Mouse (Mus musculus) heart, adult 9 months (tissue): Measurements from ENCODE around the gene Tgm3.
A peak's percentile ranks its signal among the peaks of the same experiment; 100 is the strongest.

Experiments
- DNase-seq, 2 experiments: peaks; one replicate each; pipeline ENCODE4 v3.0.0; 2022; ENCODE audit warnings: low spot score in 2 of 2

Gene Tgm3

DNA sequence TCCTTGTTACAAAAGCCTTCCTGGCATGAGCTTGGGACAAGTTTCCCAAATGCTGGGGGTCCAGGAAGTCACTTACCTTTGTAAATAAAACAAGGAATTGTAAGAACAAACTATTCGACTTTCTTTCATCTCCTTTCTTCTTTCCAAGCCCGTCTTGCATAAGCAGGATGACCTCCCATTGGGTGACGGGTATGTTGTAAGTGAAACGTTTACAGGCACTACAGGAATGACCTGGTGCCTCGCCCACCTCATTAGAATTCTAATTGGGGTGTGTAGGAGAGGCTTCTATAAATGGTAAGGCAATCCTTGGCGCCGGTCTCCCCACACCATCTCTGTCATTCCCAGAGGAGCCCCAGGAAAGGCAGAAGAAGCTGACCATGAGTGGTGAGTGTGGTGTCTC, at the start of gene Tgm3:
Gene Tgm3, plus strand, starts transcription at position 324 of the 400 bp plus-strand sequence.
- DNase-seq: no peak

DNA sequence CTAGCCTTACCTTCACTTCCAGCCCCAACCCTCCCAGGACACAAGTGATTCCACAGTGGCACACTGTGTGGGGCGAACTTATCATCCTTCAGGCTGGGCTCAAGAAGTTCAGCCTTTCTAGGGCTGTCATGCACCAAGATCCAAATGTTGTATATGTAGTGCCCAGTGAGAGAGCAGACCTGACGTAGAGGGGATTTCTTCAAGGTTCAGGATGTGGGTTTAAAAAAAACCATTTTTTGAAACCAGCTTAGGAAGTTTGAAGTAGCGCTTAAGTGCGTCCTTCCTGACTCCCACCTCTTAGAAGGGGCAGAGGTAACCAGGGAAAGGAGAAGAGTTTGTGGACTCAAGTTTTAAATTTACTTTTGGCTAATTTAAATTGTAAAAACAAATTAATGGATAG, 31.5 kb upstream of the Tgm3 start:
- DNase-seq: no peak

DNA sequence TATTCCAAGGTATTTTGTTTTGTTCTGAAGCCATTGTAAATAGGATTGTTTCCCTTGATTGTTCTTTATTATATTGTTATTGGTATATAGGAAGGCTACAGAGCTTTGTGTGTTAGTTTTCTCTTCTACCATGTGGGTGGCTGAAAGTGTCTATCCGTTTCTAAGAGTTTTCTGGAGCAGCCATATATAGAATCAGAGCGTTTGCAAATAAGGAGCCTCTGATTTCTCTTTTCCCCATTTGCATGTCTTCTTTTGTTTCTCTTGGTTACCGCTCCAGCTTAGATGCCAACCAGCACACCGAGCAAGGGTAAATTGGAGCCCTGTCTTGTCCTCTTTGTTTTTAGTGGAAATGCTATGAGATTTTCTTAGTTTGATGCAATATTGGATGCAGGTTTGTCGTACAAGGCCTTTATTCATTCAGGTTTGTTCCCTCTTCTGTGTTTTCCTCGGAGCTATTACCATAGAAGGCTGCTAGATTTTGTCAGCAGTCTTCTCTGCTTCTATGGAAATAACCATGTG, 24.6 kb upstream of the Tgm3 start:
- no peak for DNase-seq

DNA sequence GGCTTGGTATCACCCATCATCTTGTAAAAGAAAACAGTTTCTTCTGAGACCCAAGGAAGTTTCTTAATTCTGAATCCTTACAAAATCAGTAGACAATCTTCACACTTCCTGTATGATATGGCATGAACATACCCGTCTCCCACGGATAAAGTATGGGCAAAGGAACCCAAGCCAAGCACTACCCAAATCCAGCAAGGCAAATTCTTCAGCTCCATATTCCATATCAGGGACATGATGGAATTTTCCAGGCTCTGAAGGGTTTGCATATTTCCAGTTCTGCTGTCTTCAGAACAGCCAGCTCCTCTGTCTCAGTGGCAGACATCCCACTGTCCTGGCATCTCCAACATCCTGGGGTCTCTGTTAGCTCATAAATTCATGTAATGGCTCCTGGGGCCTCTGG, 22.5 kb upstream of the Tgm3 start:
- DNase-seq: no peak

DNA sequence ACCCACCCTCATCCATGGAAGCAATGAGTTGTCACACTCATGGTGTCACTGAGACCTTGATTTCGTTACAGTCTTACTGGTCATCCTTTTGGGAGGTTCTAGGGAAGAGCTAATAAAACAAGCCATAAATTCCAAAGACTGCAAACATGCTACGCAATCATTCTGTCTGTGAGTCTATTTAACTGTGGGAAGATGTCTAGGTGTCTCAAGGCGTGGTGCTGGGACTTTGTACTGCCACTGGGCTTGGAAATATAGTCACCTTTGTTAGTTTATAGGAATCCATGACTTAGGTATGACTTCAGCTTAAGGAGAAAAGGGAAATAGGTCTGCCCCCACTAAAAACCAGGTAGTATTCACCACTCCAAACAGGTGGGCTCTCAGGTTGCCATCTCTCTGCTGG, 17.7 kb upstream of the Tgm3 start:
- no peak for DNase-seq

DNA sequence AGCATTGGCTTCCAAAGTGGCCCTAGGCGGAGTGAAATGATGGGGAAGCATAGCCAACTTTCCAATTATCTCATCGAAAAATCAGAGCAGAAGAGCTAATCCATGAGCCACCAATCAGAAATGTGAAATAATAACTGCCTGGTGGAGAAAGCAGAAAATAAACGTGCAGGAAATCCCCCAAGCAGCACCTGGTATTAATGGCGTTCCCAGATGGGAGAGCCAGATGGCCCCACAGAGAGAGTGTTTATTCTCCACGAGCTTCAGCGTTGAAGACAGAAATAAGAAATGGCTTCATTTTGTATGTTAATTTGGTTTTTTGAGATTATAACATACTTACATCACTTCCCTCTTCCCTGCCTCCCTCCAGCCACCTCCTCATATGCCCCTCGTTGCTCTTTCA, 13.7 kb upstream of the Tgm3 start:
- no peak for DNase-seq

DNA sequence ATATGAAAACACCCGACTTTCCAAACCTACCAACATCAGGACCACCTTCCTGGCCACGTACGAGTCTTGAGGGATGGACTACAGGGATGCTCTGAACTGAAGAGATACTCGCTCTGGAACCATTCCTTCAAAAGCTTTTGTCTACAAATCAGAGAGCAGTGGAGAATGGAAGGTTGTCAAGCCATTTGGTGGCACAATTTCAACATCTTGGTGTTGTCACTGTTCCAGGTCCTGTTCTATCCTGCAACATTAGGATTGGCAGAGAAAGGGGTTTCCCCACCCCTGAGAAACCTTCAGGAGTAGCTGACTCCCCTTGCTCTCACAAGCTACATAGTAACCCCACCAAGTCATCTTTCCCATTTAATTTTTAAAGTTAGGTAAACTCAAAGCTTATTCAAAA, 12.9 kb upstream of the Tgm3 start:
- no peak for DNase-seq

DNA sequence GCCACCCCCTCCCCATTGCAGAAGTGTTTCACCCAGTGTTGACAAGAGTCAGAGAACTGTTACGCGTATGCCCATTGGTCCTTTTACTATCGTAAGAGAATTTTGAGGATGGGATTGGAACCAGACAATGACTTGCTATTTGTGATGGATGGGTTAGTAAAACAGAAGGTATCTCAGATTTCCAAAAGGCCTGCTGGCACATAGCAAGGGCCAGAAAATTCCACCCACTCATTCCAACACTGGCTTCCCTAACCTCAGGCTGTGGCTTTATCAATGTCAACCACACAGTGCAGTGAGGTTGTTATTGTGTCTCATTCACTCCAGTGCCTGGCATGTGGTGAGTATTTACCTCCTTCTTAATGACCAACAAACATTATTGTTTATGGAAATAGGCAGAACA, 11.5 kb upstream of the Tgm3 start:
- no peak for DNase-seq

DNA sequence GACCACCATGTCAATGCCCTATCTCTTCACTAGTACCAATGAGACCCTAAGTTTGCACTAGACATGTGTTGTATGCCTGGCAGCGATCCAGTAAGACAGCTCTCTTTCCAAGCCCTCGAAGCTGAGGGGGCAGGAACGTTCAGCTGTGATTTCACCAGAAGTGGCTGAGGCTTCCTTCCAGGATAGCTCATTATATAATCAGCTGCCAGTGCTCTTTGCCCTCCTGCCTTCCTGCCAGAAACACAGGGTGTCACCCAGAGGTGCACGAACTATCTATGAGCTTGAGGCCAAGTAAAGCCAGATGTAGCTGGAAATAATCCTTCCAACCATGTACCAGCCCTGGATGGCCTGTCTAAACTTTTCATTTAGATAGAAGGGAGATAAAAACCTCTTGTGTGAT, 8.1 kb upstream of the Tgm3 start:
- DNase-seq: peak; percentile 6 to 11

DNA sequence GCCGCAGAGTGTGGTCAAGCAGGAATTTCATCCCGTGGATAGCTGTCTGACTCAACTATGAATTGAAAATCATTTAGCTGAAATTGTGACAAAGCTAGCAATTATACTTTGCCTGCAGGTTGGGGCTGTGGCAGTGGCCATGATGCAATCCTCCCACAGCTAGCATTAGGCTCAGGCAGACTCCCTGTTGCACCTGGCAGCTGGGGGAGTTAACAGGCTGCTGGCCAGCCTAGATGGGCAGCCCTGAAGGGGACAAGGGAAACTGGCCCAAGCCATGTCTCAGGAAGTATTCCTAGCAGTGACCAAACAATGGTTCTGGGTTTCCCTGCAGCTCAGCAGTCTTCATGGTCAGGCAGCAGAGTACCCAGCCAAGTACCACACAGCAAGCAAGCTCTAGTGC, 2.8 kb upstream of the Tgm3 start:
- DNase-seq: no peak

DNA sequence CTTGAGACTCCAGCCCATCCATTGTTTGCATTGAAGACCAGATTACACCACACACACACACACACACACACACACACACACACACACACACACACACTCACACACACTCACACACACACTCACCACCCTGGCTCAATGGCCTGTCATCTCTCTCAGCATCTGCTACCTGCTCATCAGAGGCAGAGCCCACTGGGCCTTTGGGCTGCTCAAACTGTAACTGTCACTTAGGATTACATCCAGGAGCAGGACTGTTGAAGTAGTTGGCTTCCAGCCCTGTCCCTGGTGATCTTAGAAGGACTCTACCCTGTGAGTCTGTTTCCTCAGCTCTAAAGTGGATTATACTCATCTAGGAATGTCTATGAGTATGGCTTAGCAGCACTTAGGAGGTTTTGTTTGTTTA, 1.5 kb downstream of the Tgm3 start:
- no peak for DNase-seq

DNA sequence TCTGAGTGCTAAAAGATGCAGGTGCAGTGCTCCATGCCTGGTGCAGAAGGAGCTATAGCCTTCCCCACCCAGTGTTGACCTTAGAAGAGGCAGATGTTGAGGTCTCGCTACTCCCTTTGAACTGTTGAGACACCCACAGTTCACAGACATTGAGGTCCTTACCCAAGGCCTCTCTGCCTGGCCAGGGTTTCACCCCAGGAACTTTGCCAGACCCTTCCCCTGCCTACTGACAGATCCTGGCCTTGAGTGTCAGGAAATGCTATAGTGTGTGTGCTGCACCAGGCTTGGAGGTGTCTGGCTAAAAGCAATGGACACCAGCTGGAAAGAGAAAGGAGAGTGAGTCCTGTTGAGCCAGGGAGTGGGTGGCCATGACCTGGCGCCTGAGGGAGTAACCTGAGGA, 3.0 kb downstream of the Tgm3 start:
- no peak for DNase-seq

DNA sequence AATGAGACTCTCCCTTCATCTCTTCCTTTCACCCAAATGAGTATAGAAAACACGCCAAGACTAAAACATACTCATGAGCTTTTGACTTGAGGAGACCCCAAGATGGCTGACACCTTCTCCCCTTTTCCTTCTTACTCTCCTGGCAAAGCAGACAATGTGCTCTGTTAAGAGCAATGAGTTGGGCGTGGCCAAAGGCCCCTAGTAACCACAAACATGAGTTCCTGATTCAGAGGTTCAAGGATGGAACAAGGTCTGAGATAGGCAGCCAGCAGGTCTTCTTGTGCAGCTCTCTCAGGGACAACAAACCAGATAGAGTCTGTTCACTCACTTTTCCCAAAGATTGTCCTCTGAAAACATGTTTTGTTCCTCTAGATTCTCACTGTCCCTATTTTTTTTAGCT, 5.9 kb downstream of the Tgm3 start:
- DNase-seq: no peak

DNA sequence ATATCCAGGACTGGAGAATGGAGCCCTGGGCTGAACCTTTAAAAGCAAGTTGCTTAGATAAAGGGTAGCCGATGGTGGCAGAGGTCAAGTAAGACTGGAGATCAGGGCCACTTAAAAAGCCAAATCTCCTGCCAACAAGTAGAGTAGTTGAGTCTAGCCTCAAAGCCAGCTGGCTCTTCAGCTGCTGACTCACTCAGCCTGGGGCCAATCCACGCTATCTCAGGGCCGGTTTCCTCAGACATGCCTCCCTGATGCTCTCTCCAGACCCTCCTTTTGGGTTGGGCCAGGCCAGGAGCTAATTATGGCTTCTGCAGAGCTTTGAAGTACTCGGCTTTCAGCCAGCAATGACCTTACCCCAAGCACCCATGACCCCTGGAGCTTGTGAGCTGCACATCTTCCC, 15.7 kb downstream of the Tgm3 start:
- peak; percentile 48 to 49 for DNase-seq

DNA sequence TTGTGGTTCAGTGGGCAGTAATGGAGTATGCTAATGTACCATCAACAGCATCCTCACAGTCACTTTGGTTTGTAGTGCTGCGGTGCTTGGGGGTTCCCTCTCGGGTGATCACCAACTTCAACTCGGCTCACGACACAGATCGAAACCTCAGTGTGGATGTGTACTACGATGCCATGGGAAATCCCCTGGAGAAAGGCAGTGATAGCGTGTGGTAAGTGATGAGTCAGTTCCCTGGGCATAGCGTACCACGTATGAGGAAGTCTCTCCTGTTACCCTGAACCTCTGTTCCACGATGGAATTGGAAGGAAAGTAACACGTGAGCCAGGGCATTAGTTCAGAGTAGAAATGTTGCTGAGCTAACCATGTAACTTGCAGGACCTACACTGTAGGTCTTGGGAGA, 17.7 kb downstream of the Tgm3 start:
- DNase-seq: no peak

DNA sequence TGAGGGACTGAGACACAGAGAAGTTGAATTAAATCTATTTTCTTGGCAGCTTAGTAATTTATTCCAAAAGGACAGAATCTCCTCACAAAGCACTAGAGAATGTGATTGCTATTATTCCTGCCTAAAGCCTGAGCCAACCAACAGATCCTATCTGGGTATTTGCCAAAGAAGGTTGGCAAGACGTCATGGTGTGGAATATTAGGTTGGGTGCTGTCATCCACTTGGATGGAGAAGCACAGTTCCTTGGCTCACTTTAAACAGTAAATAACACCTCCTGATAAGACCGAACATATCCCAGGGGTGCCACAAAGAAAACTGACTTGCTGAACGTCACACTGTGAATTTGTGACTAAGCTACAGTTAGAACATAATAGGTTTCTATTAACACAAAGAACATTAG, 20.5 kb downstream of the Tgm3 start:
- peak in 1 of 2 experiments; percentile 17 for DNase-seq

DNA sequence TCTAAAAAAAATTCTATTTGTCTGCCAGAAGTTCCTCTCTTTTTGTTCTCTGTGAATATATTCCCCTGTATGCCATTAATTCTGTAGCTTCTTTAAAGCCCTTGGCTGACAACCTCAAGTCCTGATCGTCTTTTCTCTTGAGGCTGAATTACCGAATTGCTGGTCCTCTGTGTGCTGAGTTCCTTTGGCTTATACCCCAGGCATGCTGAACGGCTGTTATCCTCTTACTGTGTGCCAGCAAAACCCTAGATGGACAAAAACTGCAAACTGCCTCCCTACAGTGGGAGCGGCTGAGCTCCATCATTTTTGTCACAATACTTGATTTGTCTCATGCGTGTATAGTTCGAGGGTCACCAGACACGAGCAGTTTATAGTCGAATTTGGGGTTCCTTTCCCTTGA, 24.7 kb downstream of the Tgm3 start:
- no peak for DNase-seq

DNA sequence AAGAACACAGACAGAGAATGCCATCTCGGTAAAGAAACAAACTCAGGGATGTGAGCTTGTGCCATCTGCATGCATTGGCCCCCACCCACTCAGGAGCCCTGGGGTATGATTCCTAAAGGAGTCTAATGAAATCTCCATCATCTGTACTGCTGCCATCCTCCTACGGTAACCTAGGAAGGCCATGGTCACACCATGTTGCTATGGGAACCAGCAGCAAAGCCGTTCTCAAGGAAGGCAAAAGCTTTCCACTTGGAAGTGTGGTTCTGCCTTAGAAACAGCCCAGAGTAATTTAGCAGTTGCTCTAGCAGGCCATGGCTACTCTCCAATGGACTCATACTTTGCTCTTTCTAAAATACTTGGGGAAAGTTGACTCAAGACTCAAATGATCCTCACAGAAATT, 26.8 kb downstream of the Tgm3 start:
- no peak for DNase-seq

DNA sequence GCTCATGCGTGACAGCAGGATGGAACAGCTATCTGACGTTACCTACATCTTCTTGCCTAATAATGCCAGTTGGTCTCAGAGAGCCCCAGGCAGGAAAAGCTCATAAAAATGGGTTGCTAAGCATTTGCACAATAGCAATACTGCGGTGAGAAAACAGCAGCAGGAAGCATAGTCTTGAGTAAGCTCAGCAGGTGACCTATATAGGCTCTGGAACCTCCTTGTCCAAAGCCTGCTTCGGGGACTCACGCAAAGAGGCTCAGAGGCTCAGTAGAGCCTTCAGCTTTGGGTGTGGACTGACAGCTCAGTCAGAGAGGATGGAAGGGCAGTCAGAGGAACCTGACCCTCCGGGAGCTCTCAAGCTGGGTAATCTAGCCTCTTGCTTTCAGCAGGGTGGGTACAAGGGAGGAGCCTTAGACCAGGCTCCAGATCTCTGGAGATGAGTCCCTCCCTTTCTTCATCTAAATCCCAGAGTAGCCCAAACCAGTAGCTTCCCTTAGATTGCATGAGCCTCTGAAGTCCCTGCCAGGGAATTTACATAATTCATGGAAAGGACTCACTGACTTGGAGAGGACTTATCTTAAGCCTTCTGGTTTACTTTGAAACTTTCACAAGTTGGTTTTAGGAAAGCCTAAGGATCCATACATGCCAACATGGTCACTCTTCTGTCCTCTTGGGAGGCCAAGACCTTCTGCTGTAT, 28.2 kb downstream of the Tgm3 start:
- no peak for DNase-seq

DNA sequence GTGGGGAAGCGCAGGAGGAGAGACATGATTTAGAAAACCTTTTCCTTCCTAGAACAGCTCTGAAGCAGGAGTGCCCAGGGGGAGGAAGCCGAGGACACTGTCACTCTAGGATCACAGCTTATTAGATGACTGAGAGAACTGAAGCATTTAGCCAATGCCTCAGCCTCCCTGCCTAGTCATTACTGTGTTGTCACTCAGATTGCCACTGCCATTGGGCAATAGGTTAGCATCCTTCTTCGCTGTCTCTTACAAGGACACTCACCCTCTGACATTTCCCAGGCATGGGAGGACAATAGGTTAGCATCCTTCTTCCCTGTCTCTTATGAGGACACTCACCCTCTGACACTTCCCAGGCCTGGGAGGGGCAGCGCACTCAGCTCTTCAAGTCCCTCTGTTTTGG, 31.7 kb downstream of the Tgm3 start:
- no peak for DNase-seq

DNA sequence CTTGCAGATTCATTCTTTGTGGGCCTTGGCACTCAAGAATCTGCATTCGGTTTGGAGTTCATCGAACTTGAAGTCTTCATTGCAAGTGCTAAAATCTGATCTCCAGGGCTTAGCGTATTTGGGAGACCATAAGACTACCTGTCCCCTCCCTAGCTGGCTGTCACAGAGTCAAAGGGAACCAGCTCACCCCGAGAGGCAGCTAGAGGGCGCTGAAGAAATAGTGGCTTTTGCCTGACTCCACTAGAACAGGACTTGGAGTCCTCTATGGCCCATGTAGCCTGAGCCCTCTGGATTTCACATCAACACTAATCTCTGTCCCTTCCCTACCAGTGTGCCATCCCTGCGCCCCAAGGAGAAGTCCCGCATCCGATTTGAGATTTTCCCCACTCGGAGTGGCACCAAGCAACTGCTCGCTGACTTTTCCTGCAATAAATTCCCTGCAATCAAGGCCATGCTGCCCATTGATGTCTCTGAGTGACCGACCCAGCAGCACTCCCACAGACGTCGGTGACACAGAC, 35.8 kb downstream of the Tgm3 start:
- DNase-seq: no peak

DNA sequence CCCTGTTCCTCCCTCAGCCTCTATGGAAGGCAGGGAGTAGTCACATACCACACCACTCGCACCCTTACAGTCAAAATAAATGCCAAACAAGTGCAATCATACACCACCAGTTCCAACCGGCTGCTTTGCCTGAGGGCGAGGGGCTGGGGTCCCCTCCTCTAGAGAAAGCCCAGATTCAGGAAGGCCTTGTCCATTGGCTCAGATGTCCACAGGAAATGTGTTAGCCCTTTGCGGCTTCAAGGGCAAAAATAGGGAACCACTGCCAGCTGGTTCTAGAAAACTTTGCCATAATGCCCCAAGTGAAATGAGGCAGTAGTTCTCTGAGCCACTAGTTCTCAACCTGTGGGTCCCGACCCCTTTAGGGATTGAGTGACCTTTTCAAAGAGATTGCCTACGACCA, 36.6 kb downstream of the Tgm3 start:
- DNase-seq: peak; percentile 16 to 28

DNA sequence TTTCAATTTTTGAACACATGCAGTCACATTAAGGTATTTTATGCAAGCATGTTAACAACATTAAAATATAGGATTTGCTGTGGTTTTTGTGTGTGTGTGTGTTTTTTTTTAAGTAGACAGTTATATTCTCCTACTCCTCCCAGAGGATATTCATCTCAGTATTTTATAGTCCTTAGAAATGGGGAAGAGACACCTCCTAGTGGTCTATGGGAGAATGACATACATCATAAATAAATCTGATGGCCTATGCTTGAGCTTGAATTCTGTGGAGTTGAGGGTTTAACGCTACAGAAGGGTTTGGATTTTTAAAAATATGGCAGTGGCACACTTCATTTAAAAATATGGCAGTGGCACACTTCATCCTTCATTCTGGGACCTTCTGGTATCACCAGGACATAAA, 46.0 kb downstream of the Tgm3 start:
- DNase-seq: no peak

DNA sequence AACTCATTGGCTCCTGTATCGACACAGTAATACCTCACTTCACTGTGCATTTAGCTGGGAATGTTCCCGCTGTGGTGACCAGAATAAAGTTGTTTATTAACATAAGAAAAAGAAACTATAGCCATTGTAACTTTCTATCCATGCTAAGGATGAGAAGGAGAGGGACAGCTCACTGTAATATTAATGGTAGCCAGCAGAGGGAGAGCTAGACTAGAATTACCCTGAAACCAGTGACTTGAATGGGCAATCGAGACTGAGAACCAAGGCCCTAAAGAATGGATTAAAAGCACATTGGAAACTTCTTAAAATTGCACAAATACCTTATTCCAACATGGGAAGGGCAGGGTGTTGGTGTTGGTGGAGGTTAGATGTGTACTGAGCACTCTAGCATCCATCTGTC, 56.1 kb downstream of the Tgm3 start:
- no peak for DNase-seq
